Mouse (Mus musculus): Measurements from ENCODE around the gene Msl1. TPM values are rescaled to one million over a fixed set of nuclear protein-coding genes. Genes with fewer than 3 reads are reported as not detected.
"Not testable (repeated sequence)": the region's sequence is repeated elsewhere in the genome, so short reads cannot be mapped to it uniquely, and the experiment has no call there.

Msl1 gene
- polyA plus RNA-seq, 1 experiment from 2014 or later: 19.4 TPM

DNA sequence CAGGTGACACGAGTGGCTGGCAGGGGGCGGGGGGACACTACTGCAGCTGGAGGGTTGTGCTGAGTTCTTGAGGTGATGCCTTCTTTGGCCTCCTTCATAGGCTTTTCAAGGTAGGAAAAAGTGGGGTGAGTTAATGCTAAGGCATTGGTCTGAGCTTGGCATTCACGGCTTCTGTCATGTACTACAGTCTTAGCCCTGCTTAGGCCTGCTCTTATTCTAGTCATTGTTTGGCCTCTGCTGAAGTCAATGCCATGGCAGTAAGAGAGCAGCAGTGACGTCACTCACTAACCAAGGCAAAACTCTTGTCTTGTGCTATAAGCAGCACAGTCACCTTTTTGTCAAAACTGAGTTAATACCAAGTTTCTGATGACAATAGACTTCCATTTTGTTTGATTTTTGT, 2.6 kb downstream of the Msl1 start:
- H3K9me3 ChIP-seq (ENCODE audit: control insufficient read depth, low read length): no peaks in the 10 kb centered on the region
- ATAC-seq (ENCODE audit: low read depth): no peak
- peak overlapping the region; percentile 98 for H3K9ac ChIP-seq (ENCODE audit: low read length)
- H3K4me1 ChIP-seq (replicated peaks; ENCODE audit: control insufficient read depth, insufficient read depth, low read length): peaks cover 22% of the 10 kb centered on the region
- peaks cover 25% of the 10 kb centered on the region for H3K36me3 ChIP-seq (ENCODE audit: control insufficient read depth, insufficient read depth, low read length)
- 31% methylated on average over 4 of the region's 4 CpGs for WGBS
- peak overlapping the region; percentile 60 for H3K4me2 ChIP-seq (ENCODE audit: low read depth, low read length)
- no peaks in the 10 kb centered on the region for H3K27me3 ChIP-seq (ENCODE audit: control insufficient read depth, insufficient read depth, low read depth, low read length)
- no peak overlapping the region; the same call in 1 of the 2 replicates for H3K27ac ChIP-seq (ENCODE audit: low read length)
- peak overlapping the region; percentile 98 for H3K4me3 ChIP-seq (ENCODE audit: low read length)

DNA sequence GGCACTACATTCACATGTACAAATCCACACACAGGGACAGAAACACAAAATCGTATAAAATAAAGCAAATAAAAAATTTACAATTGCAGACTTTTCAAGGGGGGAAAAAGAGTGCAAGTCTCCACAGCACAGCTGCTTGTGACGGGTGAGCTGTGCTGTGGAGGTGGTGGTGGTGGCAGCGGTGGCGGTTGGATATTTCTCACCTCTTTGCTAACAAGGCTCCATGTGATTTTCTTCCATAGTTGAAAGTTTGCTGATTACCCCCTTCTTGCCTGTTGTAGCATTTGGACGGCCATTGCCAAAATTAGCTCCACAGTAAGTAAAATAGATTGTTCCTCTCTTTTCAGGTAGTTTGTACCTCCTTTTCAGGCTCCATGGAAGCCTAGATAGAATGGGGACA, 9.3 kb downstream of the Msl1 start, which contains the start of gene Casc3:
Gene Casc3 (plus strand): TSS at position 301 of the 400 bp plus-strand sequence.
- ATAC-seq (ENCODE audit: low read depth): no peak
- Histone ChIP-seq H3K27me3 (ENCODE audit: control insufficient read depth, insufficient read depth, low read depth, low read length) (no peaks in the 10 kb centered on the region), H3K4me1 (replicated peaks; ENCODE audit: control insufficient read depth, insufficient read depth, low read length) (peaks cover 6% of the 10 kb centered on the region; the same call in 1 of the 2 replicates), H3K4me2 (ENCODE audit: low read depth, low read length) (no peak within 1 kb of the TSS), H3K4me3 (ENCODE audit: low read length) (no peak within 1 kb of the TSS), H3K27ac (ENCODE audit: low read length) (no peak within 1 kb of the TSS), H3K9me3 (ENCODE audit: control insufficient read depth, low read length) (no peaks in the 10 kb centered on the region), H3K36me3 (ENCODE audit: control insufficient read depth, insufficient read depth, low read length) (peaks cover 50% of the 10 kb centered on the region), H3K9ac (ENCODE audit: low read length) (no peak within 1 kb of the TSS)
- WGBS: 92% methylated on average over 5 of the region's 5 CpGs

DNA sequence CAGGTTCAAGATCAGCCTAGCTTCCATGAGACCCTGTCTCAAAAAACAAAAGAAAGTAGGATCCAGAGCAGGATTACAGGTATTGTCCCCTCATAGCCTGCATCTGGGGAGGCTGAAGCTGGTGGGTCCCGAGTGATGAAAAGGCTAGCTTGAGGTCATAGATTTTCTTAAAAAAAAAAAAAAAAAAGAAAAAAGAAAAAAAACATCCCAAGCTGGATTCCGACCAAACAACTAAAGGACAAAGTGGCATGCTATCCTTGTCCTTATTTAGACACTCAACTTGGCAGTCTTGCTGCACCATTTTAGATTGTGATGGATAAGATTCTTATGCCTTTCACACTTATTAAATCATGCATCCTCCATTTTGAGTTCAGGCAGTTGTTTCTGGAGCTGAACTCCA, 13.1 kb downstream of the Msl1 start:
- H3K9me3 ChIP-seq (ENCODE audit: control insufficient read depth, low read length): no peaks in the 10 kb centered on the region
- peak overlapping the region; percentile 21; the same call in 1 of the 2 replicates for H3K27ac ChIP-seq (ENCODE audit: low read length)
- 54% methylated on average over 2 of the region's 2 CpGs for WGBS
- no peak overlapping the region for H3K4me3 ChIP-seq (ENCODE audit: low read length)
- H3K27me3 ChIP-seq (ENCODE audit: control insufficient read depth, insufficient read depth, low read depth, low read length): no peaks in the 10 kb centered on the region
- no peak overlapping the region for H3K9ac ChIP-seq (ENCODE audit: low read length)
- no peak for ATAC-seq (ENCODE audit: low read depth)
- H3K36me3 ChIP-seq (ENCODE audit: control insufficient read depth, insufficient read depth, low read length): peaks cover 36% of the 10 kb centered on the region
- H3K4me1 ChIP-seq (replicated peaks; ENCODE audit: control insufficient read depth, insufficient read depth, low read length): peaks cover 11% of the 10 kb centered on the region
- no peak overlapping the region for H3K4me2 ChIP-seq (ENCODE audit: low read depth, low read length)

DNA sequence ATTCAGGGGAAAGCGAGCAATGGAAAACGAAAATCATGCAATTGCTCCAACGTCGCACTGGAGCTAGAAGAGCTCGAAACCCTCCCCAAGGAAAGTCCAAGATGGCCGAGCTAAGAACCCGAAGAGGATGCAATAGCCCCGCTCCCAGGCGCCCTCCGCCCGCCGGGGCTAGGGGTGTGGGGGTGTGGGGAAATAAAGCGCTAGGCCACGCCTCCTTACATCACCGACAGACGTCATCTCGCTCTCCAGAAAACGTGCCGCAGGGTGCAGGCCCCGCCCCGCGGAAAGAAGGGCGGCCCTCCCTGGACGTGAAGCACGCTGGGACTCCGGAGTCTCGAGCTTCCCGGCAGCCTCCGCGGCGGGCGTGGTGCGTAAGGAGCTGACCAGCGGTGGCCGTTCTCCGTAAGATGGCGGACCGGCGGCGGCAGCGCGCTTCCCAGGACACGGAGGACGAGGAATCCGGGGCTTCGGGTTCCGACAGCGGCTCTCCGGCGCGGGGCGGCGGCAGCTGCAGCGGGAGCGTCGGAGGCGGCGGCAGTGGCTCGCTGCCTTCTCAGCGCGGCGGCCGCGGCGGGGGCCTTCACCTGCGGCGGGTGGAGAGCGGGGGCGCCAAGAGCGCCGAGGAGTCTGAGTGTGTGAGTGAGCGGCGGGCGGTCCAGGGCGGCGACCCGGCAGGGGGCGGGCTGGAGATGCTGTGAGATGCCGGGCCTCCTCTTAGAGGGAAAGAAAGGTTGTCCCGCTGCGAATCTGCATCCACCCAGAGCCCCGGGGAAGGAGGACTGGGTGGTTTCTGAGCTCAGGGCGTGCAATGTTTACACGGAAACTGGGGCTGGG, 14.4 kb downstream of the Msl1 start:
- under 1% methylated on average over 82 of the region's 84 CpGs for WGBS
- Histone ChIP-seq H3K4me2 (ENCODE audit: low read depth, low read length) (peak overlapping the region; percentile 86), H3K9ac (ENCODE audit: low read length) (peak overlapping the region; percentile 95), H3K27ac (ENCODE audit: low read length) (peak overlapping the region; percentile 98), H3K4me1 (replicated peaks; ENCODE audit: control insufficient read depth, insufficient read depth, low read length) (peaks cover 11% of the 10 kb centered on the region), H3K27me3 (ENCODE audit: control insufficient read depth, insufficient read depth, low read depth, low read length) (no peaks in the 10 kb centered on the region), H3K4me3 (ENCODE audit: low read length) (peak overlapping the region; percentile 87), H3K36me3 (ENCODE audit: control insufficient read depth, insufficient read depth, low read length) (peaks cover 32% of the 10 kb centered on the region), H3K9me3 (ENCODE audit: control insufficient read depth, low read length) (no peaks in the 10 kb centered on the region)
- ATAC-seq (ENCODE audit: low read depth): peak; percentile 99

DNA sequence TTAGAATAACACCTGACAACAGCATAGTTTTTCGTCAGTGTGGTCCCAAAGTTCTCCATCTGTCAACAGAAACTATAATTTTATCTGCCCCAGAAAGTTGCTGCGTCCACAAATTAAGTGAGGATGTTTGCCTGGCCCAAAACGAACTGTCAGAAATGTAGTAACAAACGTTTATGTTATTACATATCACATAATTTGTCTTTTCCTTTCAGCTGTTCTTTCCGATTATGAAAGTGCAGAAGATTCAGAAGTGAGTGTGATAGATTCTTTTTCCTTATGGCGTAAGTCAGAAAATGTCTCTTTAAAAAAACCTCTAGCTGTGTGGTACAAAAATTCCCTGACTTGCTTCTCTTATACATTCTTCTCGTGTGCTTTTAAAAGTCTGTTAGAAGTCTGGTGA, 15.4 kb downstream of the Msl1 start:
- Histone ChIP-seq H3K9ac (ENCODE audit: low read length) (peak overlapping the region; percentile 95), H3K27me3 (ENCODE audit: control insufficient read depth, insufficient read depth, low read depth, low read length) (no peaks in the 10 kb centered on the region), H3K9me3 (ENCODE audit: control insufficient read depth, low read length) (no peaks in the 10 kb centered on the region), H3K4me2 (ENCODE audit: low read depth, low read length) (peak overlapping the region; percentile 86), H3K4me3 (ENCODE audit: low read length) (peak overlapping the region; percentile 87), H3K27ac (ENCODE audit: low read length) (peak overlapping the region; percentile 98), H3K36me3 (ENCODE audit: control insufficient read depth, insufficient read depth, low read length) (peaks cover 25% of the 10 kb centered on the region), H3K4me1 (replicated peaks; ENCODE audit: control insufficient read depth, insufficient read depth, low read length) (peaks cover 11% of the 10 kb centered on the region)
- WGBS: 29% methylated on average over 7 of the region's 7 CpGs
- ATAC-seq (ENCODE audit: low read depth): no peak

DNA sequence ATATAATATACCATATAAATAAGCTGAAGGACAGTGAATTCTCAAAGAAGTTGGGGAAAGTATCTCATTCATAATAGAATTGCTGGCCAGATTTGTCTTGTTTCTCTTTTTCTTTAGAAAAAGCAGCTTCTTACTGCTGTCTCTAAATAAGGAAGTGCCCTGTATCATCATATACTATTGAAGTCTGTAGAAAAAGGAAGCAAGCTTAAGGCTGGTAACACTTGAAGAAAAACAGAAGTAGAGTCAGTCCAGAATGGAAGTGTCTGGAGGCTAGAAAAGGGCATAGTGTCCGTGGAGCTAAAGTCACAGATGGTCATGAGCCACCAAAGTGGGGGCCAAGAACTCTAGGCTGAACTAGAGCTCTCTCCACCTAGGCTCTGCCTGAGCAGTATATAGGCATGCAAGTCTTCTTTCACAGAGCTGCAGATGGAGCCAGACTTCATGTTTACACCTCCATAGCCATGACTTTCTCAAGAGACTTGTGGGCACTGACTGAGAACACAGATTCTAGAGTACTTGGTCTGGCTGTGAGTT, 21.5 kb downstream of the Msl1 start:
- Histone ChIP-seq H3K9ac (ENCODE audit: low read length) (no peak overlapping the region), H3K36me3 (ENCODE audit: control insufficient read depth, insufficient read depth, low read length) (peaks cover 43% of the 10 kb centered on the region), H3K9me3 (ENCODE audit: control insufficient read depth, low read length) (no peaks in the 10 kb centered on the region), H3K27ac (ENCODE audit: low read length) (no peak overlapping the region), H3K4me3 (ENCODE audit: low read length) (no peak overlapping the region), H3K4me2 (ENCODE audit: low read depth, low read length) (no peak overlapping the region), H3K4me1 (replicated peaks; ENCODE audit: control insufficient read depth, insufficient read depth, low read length) (no peaks in the 10 kb centered on the region), H3K27me3 (ENCODE audit: control insufficient read depth, insufficient read depth, low read depth, low read length) (no peaks in the 10 kb centered on the region)
- WGBS: 96% methylated on average over 1 of the region's 1 CpGs
- no peak for ATAC-seq (ENCODE audit: low read depth)

DNA sequence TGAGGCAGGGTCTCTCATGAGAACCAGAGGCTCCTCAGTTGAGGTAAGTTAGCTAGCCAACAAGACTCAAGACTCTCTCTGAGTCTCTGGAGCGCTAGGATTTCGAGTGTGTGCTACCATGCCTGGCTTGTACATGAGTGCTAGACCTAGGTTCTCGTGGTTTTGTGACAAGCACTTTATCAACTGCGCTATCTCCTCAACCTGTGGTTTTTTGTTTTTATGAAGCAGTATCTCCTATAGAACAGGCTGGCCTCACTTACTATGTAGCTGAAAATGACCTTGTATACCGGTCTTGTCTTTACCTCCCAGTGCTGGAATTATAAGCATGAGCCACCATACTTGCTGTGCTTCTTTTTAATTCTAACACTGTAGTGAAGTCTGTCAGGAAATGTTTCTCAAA, 25.7 kb downstream of the Msl1 start:
- H3K4me2 ChIP-seq (ENCODE audit: low read depth, low read length): no peak overlapping the region
- no peaks in the 10 kb centered on the region for H3K9me3 ChIP-seq (ENCODE audit: control insufficient read depth, low read length)
- no peak overlapping the region for H3K9ac ChIP-seq (ENCODE audit: low read length)
- H3K4me1 ChIP-seq (replicated peaks; ENCODE audit: control insufficient read depth, insufficient read depth, low read length): no peaks in the 10 kb centered on the region
- no peak for ATAC-seq (ENCODE audit: low read depth)
- H3K27ac ChIP-seq (ENCODE audit: low read length): no peak overlapping the region
- H3K4me3 ChIP-seq (ENCODE audit: low read length): no peak overlapping the region
- peaks cover 58% of the 10 kb centered on the region for H3K36me3 ChIP-seq (ENCODE audit: control insufficient read depth, insufficient read depth, low read length)
- 90% methylated on average over 5 of the region's 5 CpGs for WGBS
- no peaks in the 10 kb centered on the region for H3K27me3 ChIP-seq (ENCODE audit: control insufficient read depth, insufficient read depth, low read depth, low read length)

DNA sequence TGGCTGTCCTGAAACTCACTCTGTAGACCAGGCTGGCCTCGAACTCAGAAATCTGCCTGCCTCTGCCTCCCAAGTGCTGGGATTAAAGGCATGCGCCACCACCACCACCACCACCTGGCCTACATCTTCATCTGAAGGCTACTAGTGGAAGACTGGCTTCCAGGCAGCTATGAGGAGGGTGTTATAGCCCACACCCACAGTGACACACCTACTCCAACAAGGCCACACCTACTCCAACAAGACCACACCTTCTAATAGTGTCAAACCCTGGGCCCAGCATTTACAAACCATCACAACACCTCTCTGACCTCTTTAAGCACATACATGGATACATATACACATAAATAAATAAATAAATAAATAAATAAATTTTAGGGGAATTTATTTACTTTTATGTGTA, 30.8 kb downstream of the Msl1 start:
- 97% methylated on average over 2 of the region's 2 CpGs for WGBS
- H3K27ac ChIP-seq (ENCODE audit: low read length); H3K4me3 ChIP-seq (ENCODE audit: low read length); H3K4me2 ChIP-seq (ENCODE audit: low read depth, low read length); H3K27me3 ChIP-seq (ENCODE audit: control insufficient read depth, insufficient read depth, low read depth, low read length); ATAC-seq (ENCODE audit: low read depth); H3K9me3 ChIP-seq (ENCODE audit: control insufficient read depth, low read length); H3K4me1 ChIP-seq (replicated peaks; ENCODE audit: control insufficient read depth, insufficient read depth, low read length); H3K9ac ChIP-seq (ENCODE audit: low read length): not testable (repeated sequence)
- H3K36me3 ChIP-seq (ENCODE audit: control insufficient read depth, insufficient read depth, low read length): peaks cover 67% of the 10 kb centered on the region

DNA sequence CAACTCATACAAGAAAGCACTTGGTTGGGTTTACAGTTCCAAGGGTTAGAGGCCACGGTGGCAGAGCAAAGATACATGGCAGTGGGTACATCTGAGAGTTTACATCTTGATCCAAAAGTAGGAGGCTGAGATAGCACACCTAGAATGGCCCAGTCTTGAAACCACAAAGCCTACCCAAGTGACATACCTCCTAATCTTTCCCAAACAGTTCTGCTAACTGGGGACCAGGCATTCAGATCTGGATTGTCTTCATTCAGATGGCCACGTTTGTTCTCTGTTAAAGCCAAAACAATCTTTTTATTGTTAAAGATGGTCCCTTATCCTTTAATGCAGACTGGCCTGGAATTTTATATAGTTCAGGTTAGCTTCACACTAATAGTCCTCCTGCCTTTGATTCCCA, 32.6 kb downstream of the Msl1 start:
- Histone ChIP-seq H3K27ac (ENCODE audit: low read length) (no peak overlapping the region), H3K9me3 (ENCODE audit: control insufficient read depth, low read length) (no peaks in the 10 kb centered on the region), H3K27me3 (ENCODE audit: control insufficient read depth, insufficient read depth, low read depth, low read length) (no peaks in the 10 kb centered on the region), H3K4me1 (replicated peaks; ENCODE audit: control insufficient read depth, insufficient read depth, low read length) (no peaks in the 10 kb centered on the region), H3K9ac (ENCODE audit: low read length) (no peak overlapping the region), H3K4me2 (ENCODE audit: low read depth, low read length) (no peak overlapping the region), H3K36me3 (ENCODE audit: control insufficient read depth, insufficient read depth, low read length) (peaks cover 69% of the 10 kb centered on the region), H3K4me3 (ENCODE audit: low read length) (no peak overlapping the region)
- no peak for ATAC-seq (ENCODE audit: low read depth)
- WGBS: 91% methylated on average over 2 of the region's 2 CpGs

Measured in lung, embryonic 16.5 days (tissue).